Mouse (Mus musculus) G1E (cell line): ENCODE data around the gene Avpi1.

Experiments
- CTCF ChIP-seq: IDR thresholded peaks from 2 replicates; pipeline ENCODE4 v1.5.1; 2012; ENCODE audit warnings: low read depth, low read length, inconsistent platforms, mixed read lengths
- GATA2 ChIP-seq: IDR thresholded peaks from 2 replicates; pipeline ENCODE4 v1.6.1; 2012; ENCODE audit warnings: low read depth, low read length, inconsistent platforms, borderline replicate concordance
- TAL1 ChIP-seq: conservative IDR thresholded peaks from 2 replicates; pipeline ENCODE4 v1.6.1; 2012; ENCODE audit warnings: low read depth, low read length, inconsistent platforms, mixed read lengths

GRCm38 (mm10) chr19:42147170-42147768, 18.4 kb upstream of the Avpi1 start, which contains the start of gene Marveld1:
- no peak for TF ChIP-seq CTCF
- no peak for TF ChIP-seq TAL1
- no peak for TF ChIP-seq GATA2
